Mouse (Mus musculus): ENCODE results near the gene Carmil1.

GRCm38 (mm10) chr13:23972271-23972670 is 308.3 kb downstream of the Carmil1 start:
- no peak for TF ChIP-seq POLR2A (IDR thresholded peaks at IDR 0.05; ENCODE audit: insufficient read depth, low read depth, low read length)
- no peak for TF ChIP-seq EP300 (IDR thresholded peaks at IDR 0.05; ENCODE audit: insufficient read depth, low read depth, low read length)
